Comparison of ENCODE assay signal across 18 mouse cellular contexts in the genomic region with DNA sequence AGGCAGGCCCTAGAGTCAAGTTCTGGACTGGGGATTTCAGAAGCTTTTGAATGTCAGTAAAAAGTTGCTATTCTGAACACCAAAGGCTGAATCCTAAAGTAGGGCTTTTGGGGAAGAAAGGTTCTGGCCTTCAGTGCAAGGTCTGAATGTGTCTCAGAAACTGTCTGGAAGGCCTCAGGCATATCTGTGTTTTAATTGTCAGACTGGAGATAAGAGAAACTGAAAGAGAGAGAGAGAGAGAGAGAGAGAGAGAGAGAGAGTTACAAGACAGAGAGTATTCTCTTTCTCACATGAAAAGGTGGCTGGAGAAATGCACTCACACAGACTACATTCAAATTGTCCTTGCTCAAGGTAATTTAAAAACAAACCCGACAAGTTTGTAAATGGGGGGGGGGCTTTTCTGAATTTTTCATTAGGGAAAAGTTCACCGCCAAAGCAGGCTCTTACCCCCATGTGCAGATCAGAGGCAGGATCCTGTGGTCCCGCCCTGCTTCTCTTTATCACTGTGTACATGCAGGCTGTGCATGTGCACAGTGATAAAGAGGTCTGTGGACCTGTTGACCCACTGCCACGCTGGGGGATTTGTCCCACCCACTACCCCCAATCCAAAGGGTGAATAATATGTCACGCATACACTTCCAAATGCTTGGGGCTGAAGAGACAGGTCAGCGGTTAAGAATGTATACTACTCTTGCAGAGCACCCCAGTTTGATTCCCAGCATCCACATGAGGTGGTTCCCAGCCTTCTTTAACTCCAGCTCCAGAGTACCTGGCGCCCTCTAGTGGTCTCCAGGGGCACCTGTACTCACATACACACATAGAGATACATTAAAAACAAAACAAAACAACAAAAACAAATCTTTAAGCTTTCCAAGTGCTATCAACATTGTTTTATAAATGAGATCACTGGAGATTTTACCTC.
DNase-seq lines count a peak whose midpoint lies in the region; ATAC-seq and TF ChIP-seq lines count a peak whose summit lies in the region.
"Had no signal": no experiment of that assay in that cellular context is flagged by ENCODE, and none has a peak within 500 bp of the region (broad histone marks: within the 10 kb centered on the region; RNA-seq: fewer than 3 reads in every experiment).

No protein-coding gene starts in this region.

- H3K27me3 ChIP-seq in midbrain, postnatal 0 days (ENCODE audit: insufficient read depth, low read length), result no peaks in the 10 kb centered on the region
- no peaks in the 10 kb centered on the region for H3K27me3 ChIP-seq in midbrain, embryonic 11.5 days (ENCODE audit: control insufficient read depth, insufficient read depth, low read length)
- no peaks in the 10 kb centered on the region for H3K27me3 ChIP-seq in liver, embryonic 11.5 days (replicated peaks; ENCODE audit: control insufficient read depth, insufficient read depth, low read length)
- no peaks in the 10 kb centered on the region for H3K27me3 ChIP-seq in stomach, embryonic 14.5 days (ENCODE audit: control insufficient read depth, insufficient read depth, low read length)
- H3K27me3 ChIP-seq: neural tube, embryonic 12.5 days had no signal

- no peak overlapping the region for H3K4me2 ChIP-seq in midbrain, postnatal 0 days (ENCODE audit: low read depth, low read length, poor library complexity, severe bottlenecking)
- H3K4me2 ChIP-seq in midbrain, embryonic 11.5 days, result no peak overlapping the region
- H3K4me2 ChIP-seq in liver, embryonic 11.5 days, result no peak overlapping the region
- H3K4me2 ChIP-seq in stomach, embryonic 14.5 days (replicated peaks; ENCODE audit: low read depth, low read length), result no peak overlapping the region
- H3K4me2 ChIP-seq: neural tube, embryonic 12.5 days had no signal

- no peak overlapping the region for H3K27ac ChIP-seq in midbrain, postnatal 0 days (ENCODE audit: low read depth, low read length)
- no peak overlapping the region for H3K27ac ChIP-seq in midbrain, embryonic 11.5 days (ENCODE audit: low read depth, low read length)
- H3K27ac ChIP-seq in bone marrow, adult 2 months (ENCODE audit: control insufficient read depth, insufficient read depth, low read depth, low read length, poor library complexity), result no peak overlapping the region
- H3K27ac ChIP-seq in liver, embryonic 11.5 days (ENCODE audit: low read depth, low read length), result no peak overlapping the region
- no peak overlapping the region for H3K27ac ChIP-seq in stomach, embryonic 14.5 days (ENCODE audit: low read length)
- H3K27ac ChIP-seq: neural tube, embryonic 12.5 days had no signal

- TF ChIP-seq POLR2A in bone marrow, adult 2 months (IDR thresholded peaks at IDR 0.05; ENCODE audit: borderline replicate concordance, control insufficient read depth, low read depth, low read length), result no peak

- TF ChIP-seq CTCF in midbrain, postnatal 0 days (IDR thresholded peaks at IDR 0.05), result peak; percentile 25
- TF ChIP-seq CTCF in bone marrow, adult 2 months (IDR thresholded peaks at IDR 0.05; ENCODE audit: control insufficient read depth, insufficient read depth, low read length), result 0 out of 2 replicates have a peak, but pooled peaks have one; percentile 17

- H3K4me3 ChIP-seq in midbrain, postnatal 0 days (ENCODE audit: low read depth, low read length), result no peak overlapping the region
- no peak overlapping the region for H3K4me3 ChIP-seq in midbrain, embryonic 11.5 days (ENCODE audit: low read depth, low read length)
- H3K4me3 ChIP-seq in bone marrow, adult 2 months (replicated peaks; ENCODE audit: control insufficient read depth, low read depth, low read length), result no peak overlapping the region
- no peak overlapping the region for H3K4me3 ChIP-seq in liver, embryonic 11.5 days (ENCODE audit: low read depth, low read length)
- H3K4me3 ChIP-seq in stomach, embryonic 14.5 days (ENCODE audit: low read depth, low read length), result no peak overlapping the region
- H3K4me3 ChIP-seq: neural tube, embryonic 12.5 days had no signal

- ATAC-seq in midbrain, postnatal 0 days (ENCODE audit: low FRiP score), result no peak
- no peak for ATAC-seq in midbrain, embryonic 11.5 days (ENCODE audit: low FRiP score)
- ATAC-seq in liver, embryonic 11.5 days (replicated peaks; ENCODE audit: low FRiP score), result peak; percentile 76; the same call in 1 of the 2 replicates
- 0 out of 2 replicates have a peak, but pooled peaks have one; percentile 42 for ATAC-seq in stomach, embryonic 14.5 days (ENCODE audit: insufficient number of reproducible peaks, insufficient read depth, low FRiP score, low read depth)
- ATAC-seq: forebrain, embryonic 14.5 days; intestine, postnatal 0 days had no signal

- no peak for DNase-seq in midbrain, postnatal 0 days (ENCODE audit: low spot score)
- no peak for DNase-seq in midbrain, embryonic 11.5 days (ENCODE audit: low spot score, missing footprints)
- no peak for DNase-seq in liver, embryonic 11.5 days (ENCODE audit: low spot score)
- DNase-seq in adrenal gland, adult 8-10 months, result no peak
- DNase-seq in left cerebral cortex, postnatal 10 days (ENCODE audit: extremely low spot score in 1 of 2, low spot score in 2 of 2), result no peak
- no peak for DNase-seq in heart, adult 9 months (ENCODE audit: low spot score in 2 of 2)
- DNase-seq: adrenal gland, postnatal 14 days; gastrocnemius, postnatal 36 days; kidney, postnatal 36 days; layer of hippocampus, postnatal 36 days; lung, postnatal 10 days; midbrain, embryonic 14.5 days; thymus, adult 2 months had no signal

- intact Hi-C loops in left cerebral cortex, postnatal 10 days (cut with DNase I), result no loop called here

- no peaks in the 10 kb centered on the region for H3K4me1 ChIP-seq in midbrain, postnatal 0 days (ENCODE audit: insufficient read depth, low read length)
- H3K4me1 ChIP-seq in midbrain, embryonic 11.5 days (ENCODE audit: control insufficient read depth, insufficient read depth, low read length), result no peaks in the 10 kb centered on the region
- no peaks in the 10 kb centered on the region for H3K4me1 ChIP-seq in bone marrow, adult 2 months (ENCODE audit: control insufficient read depth, insufficient read depth, low read length)
- no peaks in the 10 kb centered on the region for H3K4me1 ChIP-seq in liver, embryonic 11.5 days (replicated peaks; ENCODE audit: control insufficient read depth, insufficient read depth, low read length)
- H3K4me1 ChIP-seq in stomach, embryonic 14.5 days (ENCODE audit: control insufficient read depth, insufficient read depth, low read length), result no peaks in the 10 kb centered on the region

- WGBS in midbrain, postnatal 0 days, result 78% methylated on average over 7 of the region's 7 CpGs
- 77% methylated on average over 7 of the region's 7 CpGs for WGBS in midbrain, embryonic 11.5 days
- WGBS in bone marrow, adult 2 months, result 63% methylated on average over 7 of the region's 7 CpGs
- WGBS in liver, embryonic 11.5 days, result 54% methylated on average over 7 of the region's 7 CpGs
- 67% methylated on average over 7 of the region's 7 CpGs for whole genome bisulfite sequencing in stomach, embryonic 14.5 days

- no peak overlapping the region for H3K9ac ChIP-seq in midbrain, postnatal 0 days (replicated peaks; ENCODE audit: low read length, poor library complexity, severe bottlenecking)
- H3K9ac ChIP-seq in midbrain, embryonic 11.5 days (ENCODE audit: low read length), result no peak overlapping the region
- H3K9ac ChIP-seq in liver, embryonic 11.5 days (ENCODE audit: low read depth, low read length), result no peak overlapping the region
- no peak overlapping the region for H3K9ac ChIP-seq in stomach, embryonic 14.5 days (replicated peaks; ENCODE audit: low read depth, low read length)
- H3K9ac ChIP-seq: neural tube, embryonic 12.5 days had no signal

- H3K36me3 ChIP-seq in midbrain, postnatal 0 days (ENCODE audit: insufficient read depth, low read length), result no peaks in the 10 kb centered on the region
- no peaks in the 10 kb centered on the region for H3K36me3 ChIP-seq in midbrain, embryonic 11.5 days (ENCODE audit: control insufficient read depth, insufficient read depth, low read length)
- no peaks in the 10 kb centered on the region for H3K36me3 ChIP-seq in liver, embryonic 11.5 days (ENCODE audit: control insufficient read depth, insufficient read depth, low read length)
- H3K36me3 ChIP-seq in stomach, embryonic 14.5 days (ENCODE audit: control insufficient read depth, insufficient read depth, low read length), result no peaks in the 10 kb centered on the region
- H3K36me3 ChIP-seq: neural tube, embryonic 12.5 days had no signal

- no peaks in the 10 kb centered on the region for H3K9me3 ChIP-seq in midbrain, postnatal 0 days (ENCODE audit: low read length)
- H3K9me3 ChIP-seq in midbrain, embryonic 11.5 days (ENCODE audit: control insufficient read depth, low read length), result no peaks in the 10 kb centered on the region
- peaks cover 3% of the 10 kb centered on the region; the same call in 1 of the 2 replicates for H3K9me3 ChIP-seq in liver, embryonic 11.5 days (ENCODE audit: control insufficient read depth, low read length)
- no peaks in the 10 kb centered on the region for H3K9me3 ChIP-seq in stomach, embryonic 14.5 days (ENCODE audit: control insufficient read depth, low read depth, low read length)
- H3K9me3 ChIP-seq: neural tube, embryonic 12.5 days had no signal

Comparison
In these comparisons a context has a peak if more than half of its experiments do, and no peak if none do; other contexts are left out.
1. ATAC-seq: peak in liver, embryonic 11.5 days (single experiment) and stomach, embryonic 14.5 days (single experiment); none in midbrain, postnatal 0 days (single experiment) and midbrain, embryonic 11.5 days (single experiment).